In genomic region chr1:176210803-176211202, GRCm38 (mm10) we compare ENCODE assay signal across 14 mouse cellular contexts.
"Had no signal": no experiment of that assay in that cellular context is flagged by ENCODE, and none has a peak within 500 bp of the region (broad histone marks: within the 10 kb centered on the region; RNA-seq: fewer than 3 reads in every experiment).

No protein-coding gene starts in this region.

- DNase-seq: gastrocnemius, postnatal 10 days; gastrocnemius, postnatal 25 days; heart, adult 18-20 months; heart, postnatal 10 days; heart, postnatal 36 days; kidney, adult 11 months; kidney, adult 2 months; kidney, adult 9 months; kidney, postnatal 14 days; kidney, postnatal 36 days; layer of hippocampus, adult 9-11 months; layer of hippocampus, postnatal 36 days; left cerebral cortex, postnatal 4 days; lung, adult 18-20 months had no signal
